26 mouse cellular contexts compared by ENCODE assay signal in the genomic region with DNA sequence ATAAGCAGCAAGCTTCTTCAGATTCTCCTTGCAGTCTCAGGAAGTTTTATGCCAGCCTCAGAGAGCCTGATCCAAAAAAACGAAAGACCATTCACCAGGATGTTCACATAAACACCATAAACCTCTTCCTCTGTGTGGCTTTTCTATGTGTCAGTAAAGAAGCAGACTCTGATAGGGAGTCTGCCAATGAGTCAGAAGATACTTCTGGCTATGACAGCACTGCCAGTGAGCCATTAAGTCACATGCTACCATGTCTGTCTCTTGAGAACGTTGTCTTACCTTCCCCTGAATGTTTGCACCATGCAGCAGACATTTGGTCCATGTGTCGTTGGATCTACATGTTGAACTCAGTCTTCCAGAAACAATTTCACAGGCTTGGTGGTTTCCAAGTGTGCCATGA. TPM values are rescaled to one million over a fixed set of nuclear protein-coding genes. Genes with fewer than 3 reads are reported as not detected.
DNase-seq lines count a peak whose midpoint lies in the region; TF ChIP-seq lines count a peak whose summit lies in the region.
"Had no signal": no experiment of that assay in that cellular context is flagged by ENCODE, and none has a peak within 500 bp of the region (broad histone marks: within the 10 kb centered on the region; RNA-seq: fewer than 3 reads in every experiment).

No protein-coding gene starts in this region.

- in situ Hi-C loops in CH12.LX (cut with MboI; ENCODE audit: low pct_ligation_motif_present, low pct_unique_long_range_greater_than_20kb, low sequenced_read_pairs), result no loop called here

- no peak overlapping the region for H3K4me3 ChIP-seq in layer of hippocampus, adult 2 months
- H3K4me3 ChIP-seq in CH12.LX (replicated peaks in 1 of 3; ENCODE audit: low read depth in 2 of 3, low read length in 2 of 3, poor library complexity in 1 of 3) (no peak overlapping the region), myocyte (no peak overlapping the region)
- no peak overlapping the region for H3K4me3 ChIP-seq in limb, embryonic 10.5 days
- H3K4me3 ChIP-seq: embryonic facial prominence, embryonic 10.5 days; embryonic facial prominence, embryonic 13.5 days; gastrocnemius, adult 2 months; heart, embryonic 12.5 days; heart, embryonic 15.5 days; hindbrain, embryonic 10.5 days; hindbrain, embryonic 13.5 days; intestine, embryonic 15.5 days had no signal

- H3K27ac ChIP-seq in layer of hippocampus, adult 2 months, result peak overlapping the region; percentile 50
- H3K27ac ChIP-seq in CH12.LX (ENCODE audit: insufficient read depth, low read depth), result 0 out of 2 replicates have a peak overlapping the region, but pooled peaks have one; percentile 2
- no peak overlapping the region for H3K27ac ChIP-seq in limb, embryonic 10.5 days
- H3K27ac ChIP-seq: embryonic facial prominence, embryonic 10.5 days; embryonic facial prominence, embryonic 13.5 days; gastrocnemius, adult 2 months; heart, embryonic 15.5 days; hindbrain, embryonic 10.5 days; hindbrain, embryonic 13.5 days; intestine, embryonic 15.5 days had no signal

- H3K4me1 ChIP-seq in CH12.LX (ENCODE audit: control insufficient read depth in 1 of 2, insufficient read depth in 2 of 2), result peaks cover 0 to 40% of the 10 kb centered on the region in 2 experiments; a peak in 2 of 4 replicates
- H3K4me1 ChIP-seq in limb, embryonic 10.5 days, result no peaks in the 10 kb centered on the region
- H3K4me1 ChIP-seq: embryonic facial prominence, embryonic 10.5 days; embryonic facial prominence, embryonic 13.5 days; heart, embryonic 15.5 days; hindbrain, embryonic 13.5 days; intestine, embryonic 15.5 days had no signal

- no peaks in the 10 kb centered on the region for H3K9me3 ChIP-seq in CH12.LX (replicated peaks; ENCODE audit: low read length)
- H3K9me3 ChIP-seq in limb, embryonic 10.5 days (replicated peaks), result no peaks in the 10 kb centered on the region
- H3K9me3 ChIP-seq: embryonic facial prominence, embryonic 10.5 days; embryonic facial prominence, embryonic 13.5 days; heart, embryonic 12.5 days; heart, embryonic 15.5 days; hindbrain, embryonic 10.5 days; hindbrain, embryonic 13.5 days; intestine, embryonic 15.5 days had no signal

- WGBS in limb, embryonic 10.5 days, result 79% methylated on average over 3 of the region's 3 CpGs

- no peak overlapping the region for H3ac ChIP-seq in myocyte (ENCODE audit: control insufficient read depth, insufficient read length)

- no peak for TF ChIP-seq RAD21 in CH12.LX (IDR thresholded peaks at IDR 0.05; ENCODE audit: low read depth, low read length)

- peak; percentile 36 for TF ChIP-seq EP300 in CH12.LX (IDR thresholded peaks at IDR 0.05; ENCODE audit: low read length)

- no peak for DNase-seq in layer of hippocampus, adult 2 months (ENCODE audit: low spot score in 2 of 2)
- no peak for DNase-seq in layer of hippocampus, postnatal 10 days (ENCODE audit: low spot score in 2 of 2)
- peak; percentile 62 for DNase-seq in CH12.LX (ENCODE audit: extremely low read depth)
- peak; percentile 18 for DNase-seq in brain, adult 2 months (ENCODE audit: low read depth, low spot score)
- no peak for DNase-seq in heart, adult 18-20 months
- no peak for DNase-seq in embryo, embryonic 11 days
- DNase-seq in limb, embryonic 10.5 days (ENCODE audit: low spot score), result no peak
- DNase-seq: adrenal gland, postnatal 14 days; B cell, adult 2 months; cerebellum, adult 18-20 months; cerebellum, adult 9-10 months; cerebellum, postnatal 14 days; gastrocnemius, adult 2 months; gastrocnemius, postnatal 14 days; heart, adult 11 months; heart, postnatal 10 days; heart, postnatal 36 days; kidney, adult 11 months had no signal

- H3K9ac ChIP-seq in CH12.LX (ENCODE audit: insufficient read depth, low read depth), result no peak overlapping the region
- H3K9ac ChIP-seq: embryonic facial prominence, embryonic 13.5 days; heart, embryonic 12.5 days; heart, embryonic 15.5 days; hindbrain, embryonic 13.5 days; intestine, embryonic 15.5 days had no signal

- H3K79me2 ChIP-seq in CH12.LX (replicated peaks; ENCODE audit: control insufficient read depth, extremely low read depth, insufficient read depth, poor library complexity, severe bottlenecking) (peaks cover 5% of the 10 kb centered on the region), myocyte (ENCODE audit: control insufficient read depth, insufficient read depth) (no peaks in the 10 kb centered on the region)

- TF ChIP-seq POLR2A in CH12.LX (IDR thresholded peaks at IDR 0.05; ENCODE audit: low read depth, low read length) (no peak), myocyte (IDR thresholded peaks at IDR 0.05; ENCODE audit: insufficient read length, low read depth) (no peak)

- TF ChIP-seq CTCF in layer of hippocampus, adult 2 months (conservative IDR thresholded peaks at IDR 0.05), result no peak
- no peak for TF ChIP-seq CTCF in CH12.LX (conservative IDR thresholded peaks at IDR 0.05 in 1 of 2, IDR thresholded peaks at IDR 0.05 in 1 of 2; ENCODE audit: low read depth in 2 of 2, low read length in 2 of 2)

- no peak overlapping the region for H3K4me2 ChIP-seq in CH12.LX (ENCODE audit: insufficient read depth, low read depth, poor library complexity, severe bottlenecking)
- peak overlapping the region; percentile 32 for H3K4me2 ChIP-seq in myocyte (ENCODE audit: low read depth)
- H3K4me2 ChIP-seq: embryonic facial prominence, embryonic 13.5 days; heart, embryonic 12.5 days; heart, embryonic 15.5 days; hindbrain, embryonic 13.5 days; intestine, embryonic 15.5 days had no signal

- peaks cover 45 to 81% of the 10 kb centered on the region in 2 experiments for H3K36me3 ChIP-seq in CH12.LX (replicated peaks in 1 of 2; ENCODE audit: control insufficient read depth in 1 of 2, insufficient read depth in 1 of 2, low read length in 1 of 2)
- peaks cover 21% of the 10 kb centered on the region for H3K36me3 ChIP-seq in myocyte (ENCODE audit: control insufficient read depth, insufficient read depth)
- H3K36me3 ChIP-seq in limb, embryonic 10.5 days, result peaks cover 3% of the 10 kb centered on the region; the same call in 1 of the 2 replicates
- H3K36me3 ChIP-seq: embryonic facial prominence, embryonic 10.5 days; hindbrain, embryonic 10.5 days; intestine, embryonic 15.5 days had no signal

- H3K27me3 ChIP-seq in CH12.LX (replicated peaks), result no peaks in the 10 kb centered on the region
- H3K27me3 ChIP-seq in myocyte (ENCODE audit: control insufficient read depth, insufficient read depth, insufficient read length), result no peaks in the 10 kb centered on the region
- H3K27me3 ChIP-seq in limb, embryonic 10.5 days (ENCODE audit: low read depth, poor library complexity, severe bottlenecking), result no peaks in the 10 kb centered on the region
- H3K27me3 ChIP-seq: embryonic facial prominence, embryonic 13.5 days; heart, embryonic 12.5 days; heart, embryonic 15.5 days; hindbrain, embryonic 13.5 days; intestine, embryonic 15.5 days had no signal

- dilution Hi-C loops in CH12.LX (cut with MboI; ENCODE audit: extremely low pct_ligation_motif_present, extremely low pct_unique_long_range_greater_than_20kb, low sequenced_read_pairs), result no loop called here

TF ChIP-seq in CH12.LX, 34 proteins besides CTCF, POLR2A, EP300 and RAD21 (continues in another document):
- no peak for TF ChIP-seq JUND (conservative IDR thresholded peaks at IDR 0.05; ENCODE audit: low read depth, low read length)
- TF ChIP-seq CHD1 (IDR thresholded peaks at IDR 0.05; ENCODE audit: low read depth, low read length), result 0 out of 2 replicates have a peak, but pooled peaks have one; percentile 38
- no peak for TF ChIP-seq ELF1 (IDR thresholded peaks at IDR 0.05; ENCODE audit: low read depth, low read length)
- no peak for TF ChIP-seq POLR2AphosphoS2 (IDR thresholded peaks at IDR 0.05; ENCODE audit: low read depth, low read length)
- TF ChIP-seq MAZ (IDR thresholded peaks at IDR 0.05; ENCODE audit: low read depth, low read length), result no peak
- TF ChIP-seq ZNF384 (IDR thresholded peaks at IDR 0.05; ENCODE audit: low read depth, low read length), result no peak
- TF ChIP-seq TBP (conservative IDR thresholded peaks at IDR 0.05; ENCODE audit: low read depth, low read length), result no peak
- no peak for TF ChIP-seq CHD2 (IDR thresholded peaks at IDR 0.05; ENCODE audit: low read length)
- no peak; the same call in 1 of the 2 replicates for TF ChIP-seq MYC (IDR thresholded peaks at IDR 0.05; ENCODE audit: low read depth, low read length)
- TF ChIP-seq JUN (IDR thresholded peaks at IDR 0.05; ENCODE audit: insufficient read depth, low read depth, low read length), result peak; percentile 25; the same call in 1 of the 2 replicates
- peak; percentile 59; the same call in 1 of the 2 replicates for TF ChIP-seq MAX (IDR thresholded peaks at IDR 0.05; ENCODE audit: low read length)
- TF ChIP-seq SMC3 (IDR thresholded peaks at IDR 0.05; ENCODE audit: low read depth, low read length), result no peak

TF ChIP-seq in myocyte, 11 proteins besides CTCF, POLR2A, EP300 and RAD21:
- TF ChIP-seq USF1 (IDR thresholded peaks at IDR 0.05; ENCODE audit: low read depth) (no peak), MYOG (IDR thresholded peaks at IDR 0.05; ENCODE audit: control insufficient read depth in 1 of 3, insufficient read depth in 1 of 3, insufficient read length in 2 of 3, low read depth in 2 of 3) (no peak), TCF12 (IDR thresholded peaks at IDR 0.05; ENCODE audit: insufficient read depth, poor library complexity, severe bottlenecking) (no peak), REST (IDR thresholded peaks at IDR 0.05; ENCODE audit: insufficient read depth, insufficient read length) (no peak), SRF (IDR thresholded peaks at IDR 0.05; ENCODE audit: control insufficient read depth, insufficient read length, low read depth) (no peak), POLR2AphosphoS2 (IDR thresholded peaks at IDR 0.05; ENCODE audit: insufficient read length, low read depth) (no peak), MYOD1 (IDR thresholded peaks at IDR 0.05; ENCODE audit: control insufficient read depth in 1 of 3, insufficient read length in 2 of 3, low read depth in 2 of 3) (no peak)

RNA-seq across cellular contexts. Expression of gene Lyst, which starts 47.4 kb away (rescaled TPM):
- total RNA-seq in layer of hippocampus, adult 2 months (2021), result 100 to 1,000 TPM in 1 of 2 experiments, 10 to 100 TPM in 1; 96.3 to 107 TPM
- 10 to 100 TPM; 44.3 to 47.5 TPM for total RNA-seq in layer of hippocampus, postnatal 10 days (2021)
- total RNA-seq in CH12.LX (2012; rRNA removed) (33.1 and 38.1 TPM in 2 replicates), CH12.LX (2014; rRNA removed) (31.2 and 34.8 TPM in 2 replicates)
- polyA plus RNA-seq in CH12.LX (2012; ENCODE audit: insufficient read length, low read depth) (48.7 and 61.1 TPM in 2 replicates), myocyte (2012; fragmentation: generic; extraction: Trizol) (3.6 TPM)
- total RNA-seq in heart, adult 18-20 months (2021), result 1 to 10 TPM; 6.0 to 9.7 TPM
- 2.3 TPM in 2 replicates for polyA plus RNA-seq in limb, embryonic 10.5 days (2016; fragmentation: Nextera tagmentation; extraction: Ambion mirVana)

Comparison
In these comparisons a context has a peak if more than half of its experiments do, and no peak if none do; other contexts are left out.
1. DNase-seq: peak in CH12.LX (single experiment) and brain, adult 2 months (single experiment); none in layer of hippocampus, adult 2 months (0 of 2), layer of hippocampus, postnatal 10 days (0 of 2), heart, adult 18-20 months (0 of 2), embryo, embryonic 11 days (single experiment) and limb, embryonic 10.5 days (single experiment).